In genomic region chr4:56809050-56809449, GRCm38 (mm10) we compare ENCODE assay signal across 22 mouse cellular contexts.
"Had no signal": no experiment of that assay in that cellular context is flagged by ENCODE, and none has a peak within 500 bp of the region (broad histone marks: within the 10 kb centered on the region; RNA-seq: fewer than 3 reads in every experiment).

No protein-coding gene starts in this region.

- H3K4me1 ChIP-seq: heart, embryonic 15.5 days had no signal

- H3K4me2 ChIP-seq: heart, embryonic 11.5 days; heart, embryonic 13.5 days; heart, embryonic 15.5 days; hindbrain, embryonic 13.5 days; hindbrain, embryonic 15.5 days had no signal

- H3K4me3 ChIP-seq: heart, adult 2 months; heart, embryonic 13.5 days; heart, embryonic 15.5 days; hindbrain, embryonic 13.5 days; hindbrain, embryonic 15.5 days; layer of hippocampus, adult 2 months; left cerebral cortex, adult 2 months had no signal

- H3K9ac ChIP-seq: heart, embryonic 13.5 days; heart, embryonic 15.5 days; hindbrain, embryonic 13.5 days; hindbrain, embryonic 15.5 days had no signal

- H3K27ac ChIP-seq: heart, adult 2 months; heart, embryonic 13.5 days; heart, embryonic 15.5 days; hindbrain, embryonic 13.5 days; hindbrain, embryonic 15.5 days; hindbrain, postnatal 0 days; layer of hippocampus, adult 2 months; left cerebral cortex, adult 2 months had no signal

- DNase-seq: gastrocnemius, postnatal 14 days; gastrocnemius, postnatal 36 days; heart, adult 11 months; heart, adult 2 months; heart, postnatal 14 days; heart, postnatal 36 days; kidney, adult 11 months; kidney, adult 2 months; kidney, adult 9 months; kidney, postnatal 10 days; kidney, postnatal 25 days; kidney, postnatal 4 days; liver had no signal

- ATAC-seq: hindbrain, postnatal 0 days; intestine, embryonic 16.5 days had no signal

- H3K9me3 ChIP-seq: heart, embryonic 13.5 days; heart, embryonic 15.5 days; hindbrain, embryonic 13.5 days; hindbrain, embryonic 15.5 days had no signal

- H3K27me3 ChIP-seq: heart, embryonic 13.5 days; heart, embryonic 15.5 days; hindbrain, embryonic 13.5 days; hindbrain, embryonic 15.5 days had no signal
